Mouse (Mus musculus) heart, adult 8-10 months (tissue): ENCODE data around the gene Gm5105. TPM values are rescaled to one million over a fixed set of nuclear protein-coding genes. Genes with fewer than 3 reads are reported as not detected.

Experiments used
- DNase-seq: peaks from one replicate; pipeline ENCODE4 v3.0.0; 2022; ENCODE audit warnings: low spot score
- total RNA-seq, 4 experiments: library from RNA; stranded (reverse); gene quantifications; 2 replicates each; pipeline ENCODE4 v1.2.4; 2022

The Gm5105 gene
- 1 to 10 TPM in 2 of 4 experiments, under 1 TPM in 2; 0.76 to 1.6 (median 1.1) TPM for total RNA-seq

DNA sequence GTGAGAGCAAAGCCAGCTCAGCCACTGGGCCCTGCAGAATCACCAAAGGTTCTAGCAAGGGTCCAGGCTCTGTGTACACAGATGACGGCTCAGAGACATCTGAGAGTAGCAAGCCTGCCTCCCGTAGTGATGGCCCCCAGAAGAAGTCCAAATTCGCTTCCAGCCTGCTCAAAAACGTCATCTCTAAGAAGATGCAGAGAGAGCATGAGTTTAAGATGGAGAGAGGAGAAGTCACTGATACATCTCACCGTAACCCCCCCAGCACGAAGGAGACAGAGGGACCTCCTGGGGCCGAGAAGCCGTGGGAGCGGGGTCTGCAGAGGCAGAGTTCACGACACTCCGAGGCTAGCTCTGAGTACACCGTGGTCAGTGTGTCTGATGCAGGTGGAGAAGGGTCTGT, at the start of gene Gm5105:
TSS of gene Gm5105 (minus strand) at position 101 of the 400 bp plus-strand sequence.
- DNase-seq, result no peak

GRCm38 (mm10) chr3:138116871-138117270, 49.7 kb upstream of the Gm5105 start:
- DNase-seq, result peak; percentile 63

DNA sequence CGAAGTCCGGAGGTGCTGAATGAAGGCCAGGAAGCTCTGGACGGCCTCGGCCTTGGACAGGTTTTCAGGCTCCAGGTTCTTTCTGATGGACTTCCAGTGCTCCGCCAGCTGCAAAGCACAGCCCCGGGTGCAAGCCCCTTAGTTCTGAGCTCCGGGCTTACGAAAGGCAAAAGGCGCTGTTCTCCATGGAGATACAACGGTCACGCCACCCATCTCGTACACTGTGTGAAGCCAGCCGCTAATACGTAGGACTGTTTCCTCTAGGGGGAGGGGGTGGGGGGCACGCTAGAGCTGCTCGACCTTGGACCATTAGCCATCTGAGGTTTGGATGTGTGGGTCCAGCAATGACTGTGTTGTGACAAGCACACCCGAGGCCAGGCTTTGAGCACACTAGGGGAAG, 46.9 kb upstream of the Gm5105 start:
- no peak for DNase-seq

- no peak for DNase-seq
Observed at GRCm38 (mm10) chr3:138110910-138111782, 44.0 kb upstream of the Gm5105 start.

GRCm38 (mm10) chr3:138106887-138107286, 39.7 kb upstream of the Gm5105 start:
- DNase-seq, result no peak

- DNase-seq, result no peak
Observed at GRCm38 (mm10) chr3:138105056-138105455, 37.9 kb upstream of the Gm5105 start.

GRCm38 (mm10) chr3:138103690-138104089, 36.5 kb upstream of the Gm5105 start:
- no peak for DNase-seq

DNA sequence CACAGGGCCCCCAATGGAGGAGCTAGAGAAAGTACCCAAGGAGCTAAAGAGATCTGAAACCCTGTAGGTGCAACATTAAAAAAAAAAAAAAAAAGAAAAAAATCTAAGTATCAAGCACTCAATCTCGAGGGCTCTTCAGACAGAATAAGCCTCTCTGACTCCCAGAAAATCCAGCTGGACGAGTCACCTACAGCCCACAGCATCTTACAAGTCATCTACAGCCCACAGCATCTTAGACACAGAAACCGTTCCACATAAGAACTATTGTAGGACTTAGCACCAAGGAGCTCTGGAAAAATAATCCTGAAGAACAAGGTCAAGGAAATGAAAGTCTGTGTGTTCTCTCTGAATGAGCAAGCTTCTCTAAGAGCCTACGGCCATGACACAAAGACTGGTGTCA, 34.7 kb upstream of the Gm5105 start:
- DNase-seq, result no peak

GRCm38 (mm10) chr3:138097718-138098117, 30.5 kb upstream of the Gm5105 start:
- DNase-seq, result no peak

- DNase-seq, result no peak
Observed at GRCm38 (mm10) chr3:138096263-138097028, 29.3 kb upstream of the Gm5105 start.

DNA sequence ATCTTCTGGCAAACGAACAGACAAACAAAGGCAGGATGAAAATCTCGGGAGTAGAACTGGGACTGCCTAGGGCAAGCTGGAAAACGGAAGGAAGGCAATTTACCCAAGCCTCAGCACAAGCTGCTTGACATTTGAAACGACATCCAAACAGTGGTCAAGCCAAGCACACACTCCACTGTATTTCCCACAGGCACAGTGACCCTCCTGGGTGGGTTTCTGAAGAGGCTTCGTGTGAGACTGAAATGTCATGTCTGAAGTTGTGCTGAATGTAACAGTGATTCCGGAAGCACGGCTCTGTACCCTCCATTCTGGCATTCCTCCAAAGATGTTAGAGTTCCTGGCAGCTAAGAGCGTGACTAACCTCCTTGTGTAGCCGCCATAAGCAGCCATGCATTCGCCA, 28.5 kb upstream of the Gm5105 start:
- no peak for DNase-seq

DNA sequence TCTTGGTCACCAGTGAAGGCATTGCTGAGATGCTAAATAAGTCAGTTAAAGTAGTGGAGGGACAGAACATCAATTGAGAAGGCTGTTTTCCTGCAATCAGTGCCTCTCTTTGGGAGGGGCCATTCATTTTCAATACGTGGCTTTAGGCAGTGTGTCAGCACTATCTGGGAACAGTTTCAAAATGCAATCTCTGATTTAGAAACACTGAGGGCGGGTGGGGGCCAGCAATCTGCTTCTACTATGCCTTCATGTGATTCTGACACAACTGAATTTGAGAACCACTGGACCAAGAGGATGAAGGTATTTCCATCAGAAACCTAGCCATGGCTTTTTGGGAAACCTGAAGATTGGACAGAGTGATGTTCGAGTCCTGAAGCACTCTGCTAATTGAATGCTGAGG, 28.1 kb upstream of the Gm5105 start:
- DNase-seq, result no peak

GRCm38 (mm10) chr3:138083896-138084295, 16.7 kb upstream of the Gm5105 start:
- no peak for DNase-seq

DNA sequence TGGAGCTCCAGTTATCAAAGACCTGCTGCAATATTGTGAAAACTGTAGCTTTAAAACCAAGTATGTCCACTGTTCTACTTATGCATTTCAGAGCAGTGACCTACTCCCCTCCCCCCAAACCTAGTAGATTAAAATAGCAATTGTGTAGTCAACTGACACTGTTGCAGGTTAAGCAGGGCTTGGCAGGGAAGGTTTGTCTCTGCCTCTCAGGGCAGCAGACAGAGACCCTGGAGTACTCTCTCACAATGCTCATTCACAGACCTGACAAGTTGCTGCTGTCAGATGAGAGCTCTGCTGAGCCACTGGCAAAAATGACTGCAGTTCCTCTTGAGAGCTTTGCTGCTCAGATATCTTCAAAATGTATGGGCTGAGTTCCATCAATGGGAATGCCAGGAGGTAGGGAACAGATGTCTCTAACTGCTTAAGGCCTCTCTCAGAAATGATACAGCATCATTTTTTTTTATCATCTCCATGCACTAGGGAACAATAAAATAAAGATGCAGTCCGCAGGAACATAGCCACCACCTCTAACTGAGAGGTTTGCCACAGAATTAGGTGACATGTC, 16.0 kb upstream of the Gm5105 start:
- no peak for DNase-seq

DNA sequence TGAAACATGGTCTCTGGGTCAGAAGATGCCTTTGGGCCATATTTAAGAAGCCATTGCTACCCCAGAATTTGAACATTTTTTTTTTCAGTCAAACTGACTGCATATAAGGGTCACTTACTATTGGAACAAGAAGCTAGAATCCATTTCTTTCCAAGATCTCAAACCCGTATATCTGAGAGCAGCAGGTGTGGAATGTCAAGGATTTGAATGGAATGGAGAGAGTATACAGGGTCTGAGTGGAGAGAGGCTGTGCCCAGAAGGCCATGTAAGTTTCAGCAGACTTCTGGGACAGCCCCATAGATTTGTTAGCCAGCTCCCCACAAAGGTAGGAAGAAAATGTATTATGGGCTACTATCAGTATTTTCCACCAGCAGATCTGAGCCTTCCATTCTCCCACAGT, 11.5 kb upstream of the Gm5105 start:
- no peak for DNase-seq

DNA sequence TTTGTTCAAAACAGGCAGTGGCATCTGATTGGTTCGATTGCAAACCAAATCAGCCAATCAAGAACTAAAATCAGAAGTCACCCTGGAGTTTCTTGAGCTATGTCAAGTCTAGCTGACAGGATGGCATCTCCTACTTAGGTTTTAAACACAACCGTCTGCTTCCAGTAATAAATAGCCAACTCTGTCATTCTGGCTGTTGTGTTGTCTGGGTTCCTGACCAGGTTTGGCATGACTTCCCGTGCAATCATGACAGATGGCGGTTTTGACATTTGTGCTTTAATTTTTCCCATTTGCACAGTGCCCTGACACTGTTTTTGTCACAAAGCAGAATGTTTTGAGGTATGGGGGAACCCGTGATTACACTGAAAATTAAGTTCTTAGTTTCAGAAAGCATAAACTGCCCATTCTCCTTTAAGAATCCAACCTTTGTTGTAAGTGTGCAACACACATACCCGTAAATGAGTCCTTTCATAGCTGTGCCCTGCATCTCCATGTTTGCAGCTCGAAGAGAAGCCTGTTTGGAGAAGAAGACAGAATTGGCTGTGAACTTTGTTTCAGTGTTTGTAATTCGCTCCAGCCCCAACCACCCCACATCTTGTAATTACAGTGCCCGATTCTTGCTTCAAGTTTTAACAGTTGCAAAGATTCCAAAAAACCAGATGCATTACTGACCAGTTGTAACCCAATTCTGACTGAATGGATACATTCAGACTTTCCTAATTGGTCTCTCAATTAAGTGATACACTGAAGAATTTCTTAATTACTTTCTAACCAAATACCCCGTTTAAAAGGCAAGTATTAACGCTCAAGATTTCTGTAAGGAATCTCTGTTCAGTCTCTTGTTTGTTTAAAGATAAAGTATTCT, 10.5 kb upstream of the Gm5105 start:
- DNase-seq, result no peak

- DNase-seq, result peak; percentile 48
Observed at GRCm38 (mm10) chr3:138075209-138075608, 8.0 kb upstream of the Gm5105 start.

DNA sequence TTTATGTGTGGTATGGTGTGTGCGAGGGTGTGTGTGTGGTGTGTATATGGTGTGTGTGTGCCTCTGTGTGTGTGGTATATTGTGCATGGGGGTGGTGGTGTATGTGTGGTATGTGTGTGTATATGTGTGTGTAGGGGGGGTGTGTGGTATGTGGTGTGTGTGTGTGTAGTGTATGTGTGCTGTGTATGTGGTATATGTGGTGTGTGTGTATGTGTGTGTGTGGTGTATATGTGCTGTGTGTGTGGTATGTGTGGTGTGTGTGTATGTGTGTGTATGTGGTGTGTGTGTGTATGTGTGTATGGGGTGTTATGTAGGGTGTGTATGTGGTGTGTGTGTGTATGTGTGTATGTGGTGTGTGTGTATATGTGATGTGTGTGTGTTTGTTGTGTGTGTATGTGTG, 7.0 kb upstream of the Gm5105 start:
- DNase-seq, result no peak

DNA sequence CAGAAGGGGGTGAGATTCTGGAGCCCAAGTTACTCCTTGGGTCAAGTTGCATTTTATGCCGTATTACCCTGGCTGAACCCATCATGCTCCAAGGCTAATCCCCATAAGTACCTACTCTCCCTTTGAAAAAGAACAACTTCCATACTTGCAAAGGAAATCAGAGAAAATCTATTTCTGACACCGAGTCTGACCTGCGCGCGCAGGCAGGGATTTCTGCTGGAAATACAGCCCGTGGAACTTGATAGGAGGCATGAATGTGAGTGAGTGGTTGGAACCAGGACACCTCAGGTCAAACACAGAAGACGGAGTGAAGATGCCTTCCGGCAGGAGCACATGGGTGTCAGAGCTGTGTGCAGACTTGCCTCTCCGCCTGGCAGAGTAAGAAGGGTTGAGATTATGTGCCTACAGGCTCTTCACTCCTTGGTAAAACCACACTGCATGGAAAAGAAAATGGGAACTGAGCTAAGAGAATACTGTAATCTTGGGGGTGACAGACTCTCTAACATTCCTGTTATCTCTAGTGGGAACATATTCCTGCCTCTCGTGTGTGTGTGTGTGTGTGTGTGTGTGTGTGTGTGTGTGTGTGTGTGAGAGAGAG, 4.4 kb upstream of the Gm5105 start:
- DNase-seq, result no peak

- no peak for DNase-seq
Observed at GRCm38 (mm10) chr3:138071004-138071403, 3.8 kb upstream of the Gm5105 start.
